Mouse (Mus musculus): Measurements from ENCODE around the gene Pink1. TPM values are rescaled to one million over a fixed set of nuclear protein-coding genes. Genes with fewer than 3 reads are reported as not detected.

Gene Pink1
- polyA plus RNA-seq, 1 experiment, result not detected

DNA sequence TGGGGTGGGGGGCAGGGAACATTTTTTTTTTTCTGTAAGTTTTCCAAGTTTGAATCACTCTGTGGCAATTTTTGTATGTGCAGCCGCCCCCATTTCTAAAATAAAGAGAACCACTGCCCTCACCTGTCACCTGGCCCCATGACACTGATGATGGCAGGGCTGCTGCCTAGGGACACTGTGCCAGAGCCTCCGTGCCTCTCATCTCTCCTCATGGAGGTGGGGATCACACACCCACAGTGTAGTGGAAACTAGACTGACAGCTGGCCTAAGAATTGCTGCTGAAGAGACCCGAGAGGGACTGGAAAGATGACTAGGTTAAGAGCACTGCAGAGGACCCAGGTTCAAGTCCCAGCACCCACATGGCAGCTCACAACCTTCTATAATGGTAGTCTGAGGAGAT lies 14.0 kb downstream of the Pink1 start:
- H3K4me3 ChIP-seq (ENCODE audit: insufficient read depth, low read depth, low read length), result no peak overlapping the region
- WGBS, result 81% methylated on average over 3 of the region's 3 CpGs
- no peak for TF ChIP-seq CTCF (IDR thresholded peaks at IDR 0.05; ENCODE audit: insufficient read depth, low read depth, low read length)
- no peak overlapping the region for H3K27ac ChIP-seq (ENCODE audit: insufficient read depth, low read depth, low read length)
- H3K4me1 ChIP-seq (ENCODE audit: control insufficient read depth, insufficient read depth, low read length), result 0 out of 2 replicates have a peak, but pooled peaks cover 3% of the 10 kb centered on the region

GRCm38 (mm10) chr4:138311595-138311994 lies 14.5 kb downstream of the Pink1 start:
- WGBS, result 54% methylated on average over 8 of the region's 8 CpGs
- TF ChIP-seq CTCF (IDR thresholded peaks at IDR 0.05; ENCODE audit: insufficient read depth, low read depth, low read length), result peak; percentile 66
- TF ChIP-seq POLR2A (IDR thresholded peaks at IDR 0.05; ENCODE audit: insufficient read depth, low read depth, low read length), result no peak
- Histone ChIP-seq H3K4me1 (ENCODE audit: control insufficient read depth, insufficient read depth, low read length) (0 out of 2 replicates have a peak, but pooled peaks cover 3% of the 10 kb centered on the region), H3K27ac (ENCODE audit: insufficient read depth, low read depth, low read length) (no peak overlapping the region), H3K4me3 (ENCODE audit: insufficient read depth, low read depth, low read length) (no peak overlapping the region)

DNA sequence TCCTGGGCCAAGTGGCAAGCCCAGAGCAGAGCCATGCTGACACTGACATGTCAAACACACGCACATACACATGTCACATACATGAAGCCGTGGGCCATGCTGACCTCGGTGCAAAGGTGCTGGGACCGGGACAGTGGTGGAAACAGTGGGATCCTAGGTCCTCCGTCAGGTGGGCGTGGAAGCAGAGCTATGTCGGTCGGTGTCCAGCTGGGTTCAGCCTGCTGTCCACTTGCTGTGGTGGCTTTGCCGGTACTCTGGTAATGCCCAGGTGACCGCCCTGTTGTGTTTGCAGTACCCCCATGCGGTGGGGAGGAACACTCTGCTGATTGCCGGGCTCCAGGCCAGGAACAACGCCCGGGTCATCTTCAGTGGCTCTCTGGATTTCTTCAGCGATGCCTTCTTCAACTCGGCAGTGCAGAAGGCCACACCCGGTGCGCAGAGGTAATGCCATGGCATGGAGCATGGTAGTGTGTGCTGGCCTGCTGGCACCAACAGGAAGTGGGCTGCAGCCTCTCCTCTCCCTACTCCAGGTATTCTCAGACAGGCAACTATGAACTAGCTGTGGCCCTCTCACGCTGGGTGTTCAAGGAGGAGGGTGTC lies 15.7 kb downstream of the Pink1 start:
- Histone ChIP-seq H3K4me1 (ENCODE audit: control insufficient read depth, insufficient read depth, low read length) (0 out of 2 replicates have a peak, but pooled peaks cover 2% of the 10 kb centered on the region), H3K27ac (ENCODE audit: insufficient read depth, low read depth, low read length) (no peak overlapping the region), H3K4me3 (ENCODE audit: insufficient read depth, low read depth, low read length) (no peak overlapping the region)
- TF ChIP-seq POLR2A (IDR thresholded peaks at IDR 0.05; ENCODE audit: insufficient read depth, low read depth, low read length) (no peak), CTCF (IDR thresholded peaks at IDR 0.05; ENCODE audit: insufficient read depth, low read depth, low read length) (no peak)
- 92% methylated on average over 19 of the region's 19 CpGs for WGBS

GRCm38 (mm10) chr4:138307739-138308138 lies 18.4 kb downstream of the Pink1 start:
- peaks cover 9% of the 10 kb centered on the region for H3K4me1 ChIP-seq (ENCODE audit: control insufficient read depth, insufficient read depth, low read length)
- TF ChIP-seq POLR2A (IDR thresholded peaks at IDR 0.05; ENCODE audit: insufficient read depth, low read depth, low read length) (no peak), CTCF (IDR thresholded peaks at IDR 0.05; ENCODE audit: insufficient read depth, low read depth, low read length) (no peak)
- WGBS, result 81% methylated on average over 12 of the region's 12 CpGs
- H3K27ac ChIP-seq (ENCODE audit: insufficient read depth, low read depth, low read length), result no peak overlapping the region
- no peak overlapping the region for H3K4me3 ChIP-seq (ENCODE audit: insufficient read depth, low read depth, low read length)

GRCm38 (mm10) chr4:138307025-138307424 lies 19.1 kb downstream of the Pink1 start:
- TF ChIP-seq POLR2A (IDR thresholded peaks at IDR 0.05; ENCODE audit: insufficient read depth, low read depth, low read length), result no peak
- no peak for TF ChIP-seq CTCF (IDR thresholded peaks at IDR 0.05; ENCODE audit: insufficient read depth, low read depth, low read length)
- Histone ChIP-seq H3K4me3 (ENCODE audit: insufficient read depth, low read depth, low read length) (no peak overlapping the region), H3K4me1 (ENCODE audit: control insufficient read depth, insufficient read depth, low read length) (peaks cover 9% of the 10 kb centered on the region), H3K27ac (ENCODE audit: insufficient read depth, low read depth, low read length) (no peak overlapping the region)
- 61% methylated on average over 3 of the region's 3 CpGs for WGBS

GRCm38 (mm10) chr4:138304340-138305104 lies 21.6 kb downstream of the Pink1 start, which contains the start of gene Ddost:
Ddost (plus strand) TSS chr4:138304730.
- Histone ChIP-seq H3K4me3 (ENCODE audit: insufficient read depth, low read depth, low read length) (peak within 1 kb of the TSS; percentile 96), H3K4me1 (ENCODE audit: control insufficient read depth, insufficient read depth, low read length) (peaks cover 9% of the 10 kb centered on the region), H3K27ac (ENCODE audit: insufficient read depth, low read depth, low read length) (peak within 1 kb of the TSS; percentile 52; the same call in 1 of the 2 replicates)
- under 1% methylated on average over 64 of the region's 64 CpGs for WGBS
- TF ChIP-seq POLR2A (IDR thresholded peaks at IDR 0.05; ENCODE audit: insufficient read depth, low read depth, low read length) (peak; percentile 80; the same call in 1 of the 2 replicates), CTCF (IDR thresholded peaks at IDR 0.05; ENCODE audit: insufficient read depth, low read depth, low read length) (no peak)

GRCm38 (mm10) chr4:138303742-138304141 lies 22.4 kb downstream of the Pink1 start:
- TF ChIP-seq POLR2A (IDR thresholded peaks at IDR 0.05; ENCODE audit: insufficient read depth, low read depth, low read length) (no peak), CTCF (IDR thresholded peaks at IDR 0.05; ENCODE audit: insufficient read depth, low read depth, low read length) (no peak)
- no peak overlapping the region for H3K27ac ChIP-seq (ENCODE audit: insufficient read depth, low read depth, low read length)
- WGBS, result 12% methylated on average over 18 of the region's 18 CpGs

DNA sequence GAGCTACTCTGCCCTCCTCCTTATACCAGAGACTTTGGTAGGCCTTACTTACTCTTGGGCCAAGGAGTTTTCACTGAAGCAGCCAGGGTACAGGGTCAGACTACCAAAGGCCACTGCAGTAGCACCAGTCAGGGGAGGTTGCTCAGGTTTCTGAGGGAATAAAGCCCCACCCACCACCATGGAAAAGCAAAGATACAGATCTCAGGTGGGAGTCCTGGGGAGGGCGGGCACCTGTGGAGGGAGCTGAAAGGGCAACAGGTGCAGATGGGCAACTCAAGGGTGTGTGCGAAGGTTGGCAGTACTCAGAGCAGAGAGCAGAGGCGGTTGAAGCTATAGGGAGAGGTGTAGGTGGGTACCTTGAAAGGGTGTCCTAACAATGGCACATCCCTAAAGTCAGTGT lies 23.1 kb downstream of the Pink1 start:
- Histone ChIP-seq H3K4me3 (ENCODE audit: insufficient read depth, low read depth, low read length) (no peak overlapping the region), H3K4me1 (ENCODE audit: control insufficient read depth, insufficient read depth, low read length) (peaks cover 9% of the 10 kb centered on the region), H3K27ac (ENCODE audit: insufficient read depth, low read depth, low read length) (no peak overlapping the region)
- TF ChIP-seq POLR2A (IDR thresholded peaks at IDR 0.05; ENCODE audit: insufficient read depth, low read depth, low read length) (no peak), CTCF (IDR thresholded peaks at IDR 0.05; ENCODE audit: insufficient read depth, low read depth, low read length) (no peak)
- 91% methylated on average over 3 of the region's 3 CpGs for WGBS

More at GRCm38 (mm10) chr4:138303742-138304141, 22.4 kb downstream of the Pink1 start:
- Histone ChIP-seq H3K4me1 (ENCODE audit: control insufficient read depth, insufficient read depth, low read length) (peaks cover 9% of the 10 kb centered on the region), H3K4me3 (ENCODE audit: insufficient read depth, low read depth, low read length) (peak overlapping the region; percentile 64)

- TF ChIP-seq POLR2A (IDR thresholded peaks at IDR 0.05; ENCODE audit: insufficient read depth, low read depth, low read length) (no peak), CTCF (IDR thresholded peaks at IDR 0.05; ENCODE audit: insufficient read depth, low read depth, low read length) (no peak)
- Histone ChIP-seq H3K4me3 (ENCODE audit: insufficient read depth, low read depth, low read length) (no peak overlapping the region), H3K4me1 (ENCODE audit: control insufficient read depth, insufficient read depth, low read length) (peaks cover 9% of the 10 kb centered on the region), H3K27ac (ENCODE audit: insufficient read depth, low read depth, low read length) (no peak overlapping the region)
- WGBS, result 86% methylated on average over 10 of the region's 10 CpGs
Measured at GRCm38 (mm10) chr4:138301271-138301780, 24.8 kb downstream of the Pink1 start.

Measured in olfactory bulb, adult 2 months (tissue).